Mouse (Mus musculus) heart, postnatal 4 days (tissue): ENCODE measurements around the gene Bag3. TPM values are rescaled to one million over a fixed set of nuclear protein-coding genes. Genes with fewer than 3 reads are reported as not detected.
A peak's percentile ranks its signal among the peaks of the same experiment; 100 is the strongest.

Source experiments
- DNase-seq: peaks from one replicate; pipeline ENCODE4 v3.0.0; 2021
- total RNA-seq, 2 experiments: library from RNA; stranded (reverse); gene quantifications; 2 replicates each; pipeline ENCODE4 v1.2.3; 2021

Bag3 gene
- total RNA-seq: 100 to 1,000 TPM; 111 TPM

DNA sequence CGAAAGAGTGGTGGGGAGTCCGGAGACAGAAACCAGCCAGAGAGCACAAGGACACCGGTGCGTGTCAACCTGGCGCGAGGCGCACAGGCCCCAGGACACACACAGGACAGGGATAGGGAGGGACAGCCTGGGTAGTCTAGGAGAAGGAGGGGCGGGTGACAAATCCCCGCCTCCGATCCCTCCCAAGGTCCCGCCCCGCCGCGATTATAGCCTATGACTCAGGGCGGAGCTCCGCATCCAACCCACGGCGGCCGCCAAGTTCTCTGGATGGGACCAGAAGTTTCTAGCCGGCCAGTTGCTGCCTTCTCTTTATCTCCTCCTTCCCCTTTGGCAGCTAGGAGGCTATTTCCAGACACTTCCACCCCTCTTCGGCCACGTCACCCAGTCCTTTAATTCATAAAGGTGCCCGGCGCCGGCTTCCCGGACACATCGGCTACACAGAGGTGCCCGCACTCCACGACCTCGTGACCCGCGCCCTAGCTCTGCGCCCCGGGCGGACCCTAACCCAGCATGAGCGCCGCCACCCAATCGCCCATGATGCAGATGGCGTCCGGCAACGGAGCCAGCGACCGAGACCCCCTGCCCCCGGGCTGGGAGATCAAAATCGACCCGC is at the start of gene Bag3:
Bag3 (plus strand) TSS at position 268 of the 613 bp plus-strand sequence.
- peak; percentile 99 for DNase-seq

GRCm38 (mm10) chr7:128474322-128474721 is 49.1 kb upstream of the Bag3 start:
- DNase-seq: peak; percentile 85

DNA sequence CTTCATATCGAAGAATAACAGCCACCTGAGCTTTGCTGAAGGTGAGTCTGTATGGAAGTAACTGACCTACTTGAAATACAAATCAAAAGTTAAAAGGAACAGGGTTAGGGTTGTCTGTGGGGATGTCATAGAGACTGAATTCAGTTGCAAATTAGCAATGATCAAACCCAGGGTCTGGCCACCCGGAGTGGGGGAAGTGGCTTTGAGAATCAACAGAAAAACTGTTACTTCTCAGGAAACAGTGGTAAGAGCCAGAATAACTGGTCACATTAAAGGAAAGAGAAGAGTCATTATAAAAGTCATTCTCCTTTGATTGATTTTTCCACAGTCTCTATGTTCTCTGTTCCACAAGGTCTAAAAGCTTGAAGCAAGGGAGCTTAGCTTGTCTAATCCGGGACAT is 34.4 kb upstream of the Bag3 start:
- no peak for DNase-seq

- DNase-seq: no peak
Measured at GRCm38 (mm10) chr7:128494546-128494945, 28.9 kb upstream of the Bag3 start.

GRCm38 (mm10) chr7:128499801-128500200 is 23.6 kb upstream of the Bag3 start:
- DNase-seq: no peak

DNA sequence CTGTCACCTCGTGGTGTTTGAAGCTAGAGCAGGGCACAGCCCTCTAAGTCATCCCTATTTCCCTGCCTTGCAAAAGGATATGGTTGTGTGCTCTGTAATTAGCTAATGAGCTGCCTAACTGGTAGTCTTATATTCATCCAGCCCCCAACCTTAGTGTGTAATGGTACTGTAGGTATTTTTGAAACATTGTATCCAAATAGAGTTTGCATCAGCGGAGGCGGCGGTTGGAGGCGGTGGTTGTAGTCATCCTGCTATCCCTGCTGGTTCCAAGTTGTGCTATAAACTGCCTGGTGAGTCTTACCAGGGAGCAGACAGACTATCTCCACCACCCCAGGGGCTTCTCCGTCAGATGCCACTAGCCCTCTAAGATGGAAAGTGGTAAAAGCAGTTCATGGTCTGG is 19.3 kb upstream of the Bag3 start:
- DNase-seq: no peak

DNA sequence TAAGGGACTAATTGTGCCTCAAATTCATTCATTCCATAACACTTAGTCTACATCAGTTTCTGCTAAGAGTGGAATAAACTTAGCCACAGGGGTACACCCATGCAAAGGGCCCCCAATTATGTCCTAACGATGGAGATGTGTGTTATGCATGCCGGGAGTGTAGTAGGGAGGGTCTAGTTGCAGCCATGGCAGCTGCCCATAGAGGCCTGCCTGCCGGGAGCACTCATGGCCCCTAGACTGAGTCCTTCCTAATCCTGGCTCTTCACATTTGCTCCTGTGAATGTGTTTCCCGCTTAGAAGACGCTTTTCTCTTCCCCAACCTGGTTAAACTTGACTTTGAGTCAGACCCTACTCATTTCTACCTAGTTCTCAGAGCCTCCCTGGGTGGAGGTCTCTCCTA is 11.5 kb upstream of the Bag3 start:
- no peak for DNase-seq

DNA sequence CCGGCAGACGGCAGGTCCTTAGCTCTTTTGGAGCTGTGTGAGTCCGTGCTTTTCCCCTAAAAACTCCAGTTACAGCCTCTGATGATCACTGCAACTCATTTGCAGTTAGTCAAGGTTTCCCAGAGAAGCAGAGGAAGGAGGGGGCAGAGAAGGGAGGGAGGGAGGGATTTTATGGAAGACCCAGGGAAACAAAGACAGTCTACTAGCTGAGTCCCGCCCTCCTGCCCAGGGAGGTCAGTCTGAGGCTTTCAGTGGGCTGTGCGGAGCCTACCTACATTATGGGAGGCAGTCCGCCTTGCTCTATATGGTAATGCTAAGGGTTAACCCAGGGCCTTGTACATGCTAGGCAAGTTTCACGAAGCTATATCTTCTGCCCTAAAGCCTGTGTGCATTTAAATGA is 9.9 kb upstream of the Bag3 start:
- no peak for DNase-seq

- no peak for DNase-seq
Measured at GRCm38 (mm10) chr7:128514341-128514740, 9.1 kb upstream of the Bag3 start.

GRCm38 (mm10) chr7:128516346-128516745 is 7.1 kb upstream of the Bag3 start:
- DNase-seq: no peak

DNA sequence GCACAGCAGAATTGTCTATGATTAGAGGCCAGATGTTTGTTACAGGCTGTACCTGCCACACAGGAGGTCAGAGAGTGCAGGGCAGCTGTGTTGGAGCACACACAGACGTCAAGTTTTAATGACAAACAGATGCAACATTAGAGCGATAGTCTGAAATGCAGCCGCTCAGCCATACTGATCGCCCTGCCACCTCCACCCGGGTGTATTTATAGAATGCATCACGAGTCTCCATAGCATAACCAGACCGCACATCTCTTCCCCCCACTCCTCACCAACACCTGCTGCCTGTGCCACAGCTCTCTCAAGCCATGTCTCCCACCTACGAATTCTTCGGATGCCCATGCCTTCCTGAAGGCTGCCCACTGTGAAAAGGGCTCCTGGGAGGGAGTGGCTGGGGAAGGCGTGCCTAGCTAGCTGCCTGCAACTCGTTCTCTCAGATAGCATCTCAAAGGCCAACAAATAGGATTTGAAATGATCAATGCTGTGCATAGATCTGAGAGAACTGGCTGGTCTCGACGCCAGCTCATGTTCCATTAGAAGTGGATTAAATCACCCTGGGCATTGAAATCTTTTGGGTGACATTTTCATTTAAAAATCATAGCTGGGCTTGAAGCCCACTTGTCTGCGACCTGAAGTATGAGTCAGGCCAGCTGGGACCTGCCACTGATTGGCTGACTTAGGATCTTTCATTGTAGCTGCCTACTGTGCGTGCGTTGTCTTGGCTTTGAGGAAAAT is 3.9 kb upstream of the Bag3 start:
- no peak for DNase-seq

DNA sequence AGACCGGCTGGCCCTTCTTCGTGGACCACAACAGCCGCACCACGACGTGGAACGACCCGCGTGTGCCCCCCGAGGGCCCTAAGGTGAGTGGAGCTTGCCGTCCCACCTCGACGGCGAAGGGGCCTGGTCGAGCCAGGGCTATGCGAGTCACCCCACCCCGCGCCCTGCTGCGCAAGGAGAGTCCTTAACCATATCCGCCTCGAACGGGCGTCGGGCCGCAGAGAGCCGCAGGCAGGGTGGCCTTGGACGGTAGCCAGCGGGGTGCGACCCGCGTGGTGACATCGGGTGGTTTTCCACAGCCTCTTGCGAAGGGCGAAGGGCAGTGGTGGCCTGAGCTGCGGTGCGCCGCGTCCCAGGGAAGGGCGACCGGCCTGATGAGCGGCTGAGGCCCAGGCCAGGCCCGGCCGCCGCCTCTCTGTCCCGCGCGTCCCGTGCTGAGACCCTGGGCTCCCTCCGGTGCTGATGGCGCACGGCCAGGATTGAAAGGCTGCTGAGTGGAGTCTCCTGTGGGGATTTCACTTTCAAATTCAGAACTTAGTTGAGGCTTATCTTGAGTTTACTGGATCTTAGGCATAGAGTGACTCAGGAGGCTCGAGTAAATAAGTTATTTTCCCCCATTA is 656 bp downstream of the Bag3 start:
- DNase-seq: peak; percentile 89

- DNase-seq: no peak
Measured at GRCm38 (mm10) chr7:128524641-128525040, 1.2 kb downstream of the Bag3 start.

- DNase-seq: no peak
Measured at GRCm38 (mm10) chr7:128526611-128527010, 3.2 kb downstream of the Bag3 start.

- no peak for DNase-seq
Measured at GRCm38 (mm10) chr7:128528596-128528995, 5.2 kb downstream of the Bag3 start.

DNA sequence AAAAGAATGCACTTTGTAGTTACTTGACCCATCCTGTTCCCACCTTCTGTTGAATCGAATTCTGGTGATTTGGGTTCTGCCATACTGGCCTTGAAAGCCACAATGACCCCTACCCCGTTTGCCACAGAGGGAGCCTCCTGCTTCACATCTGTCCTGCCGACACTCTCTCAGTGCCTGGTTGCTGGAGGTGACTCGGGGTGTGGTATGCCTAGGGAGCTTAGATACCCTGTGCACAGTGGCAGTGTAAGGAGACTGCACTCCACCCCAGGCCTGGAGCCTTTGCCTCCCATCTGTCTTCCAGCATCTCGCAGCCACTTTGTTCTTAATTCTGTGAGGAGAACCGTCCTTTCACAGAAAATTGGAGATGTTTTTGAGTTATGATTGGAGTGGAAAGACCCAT is 5.7 kb downstream of the Bag3 start:
- no peak for DNase-seq

DNA sequence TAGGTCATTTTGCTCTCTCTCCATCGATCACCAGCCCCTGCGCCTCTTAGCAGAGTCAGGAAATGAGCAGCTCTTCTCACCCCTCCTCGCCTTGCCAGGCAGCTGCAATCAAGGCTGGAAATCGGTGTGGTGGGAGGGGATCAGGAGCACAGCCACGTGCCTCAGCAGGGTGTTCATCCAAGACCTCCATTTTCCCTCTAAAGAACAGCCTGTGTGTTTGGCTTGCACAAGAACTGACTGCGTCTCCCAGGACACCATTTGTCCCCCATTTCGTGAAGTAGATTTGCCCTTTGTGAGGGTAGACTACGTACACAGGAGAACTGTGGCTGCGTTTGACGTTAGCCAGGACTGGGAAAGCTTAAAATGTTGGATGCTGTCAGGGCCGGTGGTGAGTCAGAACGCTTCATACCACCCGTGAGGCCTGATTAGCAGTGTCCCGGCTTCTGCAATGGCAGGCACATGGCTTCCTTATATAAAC is 6.2 kb downstream of the Bag3 start:
- DNase-seq: peak; percentile 65

DNA sequence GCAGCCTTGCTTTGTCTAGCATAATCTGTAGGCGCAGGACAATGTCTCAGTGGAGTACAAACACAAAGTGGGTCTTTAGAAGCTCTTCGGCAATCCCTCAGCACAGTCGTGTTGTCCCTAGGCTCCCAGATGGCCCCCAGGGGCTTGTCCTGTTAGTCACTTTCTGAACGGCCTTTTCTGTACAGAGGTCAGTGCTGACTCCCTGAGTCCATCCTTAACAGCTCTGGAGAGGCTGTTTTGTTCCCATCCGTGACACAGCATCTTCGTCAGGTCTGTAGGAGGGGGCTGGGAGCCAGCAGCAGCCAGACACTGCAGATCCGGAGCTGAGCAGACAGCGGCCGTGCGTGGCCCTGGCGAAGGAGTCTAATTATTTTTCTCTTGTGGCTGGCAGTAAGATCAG is 7.6 kb downstream of the Bag3 start:
- peak; percentile 52 for DNase-seq

- peak; percentile 77 for DNase-seq
Measured at GRCm38 (mm10) chr7:128531929-128532328, 8.5 kb downstream of the Bag3 start.

- no peak for DNase-seq
Measured at GRCm38 (mm10) chr7:128532441-128533166, 9.2 kb downstream of the Bag3 start.

DNA sequence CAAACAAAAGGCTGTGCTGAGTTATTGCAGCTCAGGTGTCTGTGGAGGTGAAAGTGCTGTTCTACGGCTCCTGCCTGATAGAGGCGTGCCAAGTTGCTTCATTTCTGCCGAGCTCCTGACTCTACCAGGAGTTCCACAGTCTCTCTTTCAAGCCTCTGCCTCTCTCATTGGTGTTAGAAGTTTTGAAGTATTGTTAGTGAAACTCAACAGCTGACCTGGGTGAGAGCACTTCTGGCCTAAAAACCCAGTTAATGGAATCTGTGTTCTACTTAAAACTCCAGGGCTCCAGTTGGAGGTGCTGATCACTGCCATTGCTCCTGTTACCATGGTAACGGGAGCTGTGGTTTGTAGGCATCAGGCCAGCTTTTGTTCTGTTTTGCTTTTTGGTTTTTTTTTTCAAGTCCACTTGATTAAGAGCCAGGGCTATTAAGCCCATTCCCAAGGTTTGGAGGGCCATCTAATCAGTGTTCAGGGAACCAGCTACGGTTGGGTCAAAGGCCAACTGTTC is 11.6 kb downstream of the Bag3 start:
- DNase-seq: no peak

DNA sequence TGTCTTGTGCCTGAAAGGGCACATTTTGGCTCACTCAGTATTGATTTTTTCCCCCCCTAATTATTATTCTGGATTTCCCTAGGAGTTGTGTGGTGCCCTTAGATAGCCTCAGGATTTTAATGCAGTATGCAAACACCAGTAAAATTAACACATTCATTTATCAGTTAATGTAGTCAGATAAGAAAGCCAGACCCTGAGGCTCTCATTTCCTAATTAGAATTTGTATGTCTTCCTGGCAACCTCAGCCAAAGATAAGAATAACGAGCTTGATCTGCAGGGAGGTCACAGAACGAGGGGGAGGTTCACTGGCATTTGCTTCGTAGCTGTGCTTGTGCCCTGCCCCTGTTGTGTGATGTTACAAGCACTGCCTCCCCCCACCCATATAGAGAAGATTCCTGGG is 12.7 kb downstream of the Bag3 start:
- DNase-seq: no peak

DNA sequence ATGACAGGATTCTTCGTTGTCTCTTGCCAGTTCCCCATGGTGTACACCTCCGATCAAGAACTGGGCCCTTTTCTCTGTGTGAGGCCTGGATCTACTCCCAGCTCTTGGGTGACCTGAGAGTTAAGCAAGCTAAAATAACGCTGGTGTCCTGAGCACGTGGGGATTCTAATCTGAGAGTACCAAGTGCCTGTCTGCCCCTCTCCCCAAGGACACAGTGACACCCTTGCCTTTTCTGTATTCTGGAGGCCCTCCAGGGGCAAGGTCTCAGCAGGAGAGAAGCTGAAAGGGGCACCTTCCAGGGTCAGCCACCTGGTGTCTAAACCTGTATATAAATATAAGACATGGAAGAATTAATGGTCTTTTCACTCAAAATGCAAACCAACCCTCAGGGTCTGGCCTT is 14.3 kb downstream of the Bag3 start:
- peak; percentile 67 for DNase-seq
